Mouse (Mus musculus): ENCODE data around the gene Pwwp2a.

GRCm38 (mm10) chr11:43698621-43699020 is 16.8 kb downstream of the Pwwp2a start:
- TF ChIP-seq CTCF (IDR thresholded peaks at IDR 0.05; ENCODE audit: control insufficient read depth, insufficient read depth, insufficient read length) (no peak), MYOG (IDR thresholded peaks at IDR 0.05; ENCODE audit: control insufficient read depth, extremely low read depth, insufficient read length) (no peak), MYOD1 (IDR thresholded peaks at IDR 0.05; ENCODE audit: control insufficient read depth, insufficient read length, low read depth) (no peak), MAX (IDR thresholded peaks at IDR 0.05) (no peak), USF1 (IDR thresholded peaks at IDR 0.05; ENCODE audit: low read depth) (no peak), CEBPB (IDR thresholded peaks at IDR 0.05; ENCODE audit: low read depth) (no peak), FOSL1 (IDR thresholded peaks at IDR 0.05; ENCODE audit: insufficient read depth, low read length, poor library complexity, severe bottlenecking) (no peak)
